Mouse (Mus musculus) adrenal gland (tissue): Measurements from ENCODE around the gene Col5a1.

Source experiments
- intact Hi-C: fragments of 180-260 bp; cut with DNase I; formaldehyde crosslinking; loops from one replicate; pipeline ENCODE4 v1.15.1; 2025

Gene Col5a1

DNA sequence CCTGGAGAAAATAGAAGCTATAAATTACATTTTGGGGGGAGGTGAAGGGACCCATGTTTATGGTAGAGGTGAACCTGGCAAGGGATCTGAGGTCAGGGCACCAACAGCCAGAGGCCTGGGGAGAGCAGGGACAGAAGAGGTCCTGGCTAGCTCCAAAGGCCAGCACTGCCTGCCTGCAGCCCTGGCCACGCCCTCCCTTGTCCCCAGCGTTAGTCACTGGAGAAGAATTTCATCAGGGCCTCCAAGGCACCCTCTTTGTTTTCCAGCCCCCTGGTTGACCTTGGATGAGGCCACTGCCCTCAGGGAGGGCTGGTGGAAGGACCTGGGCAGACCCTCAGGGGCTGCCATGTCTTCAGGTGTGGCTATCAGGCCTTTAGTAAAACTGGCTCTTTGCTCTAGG lies 30.1 kb downstream of the Col5a1 start:
- intact Hi-C loops = no loop called here

DNA sequence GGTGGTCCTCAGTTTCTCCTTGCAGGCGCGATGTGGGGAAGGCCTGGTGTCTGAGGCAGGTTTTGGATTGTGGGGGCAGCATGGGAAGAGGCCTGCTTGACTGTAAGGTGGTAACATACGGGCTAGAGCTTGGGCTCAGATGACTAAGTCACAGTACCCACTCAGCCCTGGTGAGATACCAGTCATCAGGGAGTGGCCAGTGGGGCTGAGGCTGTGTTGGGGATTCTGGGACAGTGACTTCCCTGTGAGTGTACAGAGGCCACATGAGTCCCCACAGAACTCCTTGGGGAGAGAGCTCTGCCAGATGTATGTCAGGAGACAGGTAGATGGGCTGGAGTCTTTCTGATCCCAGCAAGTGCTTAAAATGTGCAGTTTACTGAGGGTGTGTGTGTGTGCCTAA lies 31.0 kb downstream of the Col5a1 start:
- intact Hi-C loops = no loop called here

DNA sequence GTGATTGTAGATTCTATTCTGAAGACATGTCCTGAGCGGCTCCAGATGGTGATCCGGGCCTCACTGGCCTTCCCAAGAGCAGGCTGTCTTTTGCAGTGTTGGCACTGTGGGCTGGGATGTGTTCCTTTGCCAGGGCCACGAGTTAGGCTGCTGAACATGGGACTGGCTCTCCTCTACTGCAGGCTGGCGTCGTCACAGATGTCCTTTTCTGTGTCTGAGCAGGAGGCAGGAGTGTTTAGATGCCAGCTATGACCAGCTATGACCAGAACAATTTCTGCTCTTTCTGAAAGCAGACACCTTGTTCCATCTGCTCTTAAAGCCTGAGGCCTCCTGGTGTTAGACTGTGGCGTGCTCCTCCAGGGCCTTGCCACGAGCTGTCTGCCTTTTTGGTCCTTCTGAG lies 31.9 kb downstream of the Col5a1 start:
- intact Hi-C loops = no loop called here

DNA sequence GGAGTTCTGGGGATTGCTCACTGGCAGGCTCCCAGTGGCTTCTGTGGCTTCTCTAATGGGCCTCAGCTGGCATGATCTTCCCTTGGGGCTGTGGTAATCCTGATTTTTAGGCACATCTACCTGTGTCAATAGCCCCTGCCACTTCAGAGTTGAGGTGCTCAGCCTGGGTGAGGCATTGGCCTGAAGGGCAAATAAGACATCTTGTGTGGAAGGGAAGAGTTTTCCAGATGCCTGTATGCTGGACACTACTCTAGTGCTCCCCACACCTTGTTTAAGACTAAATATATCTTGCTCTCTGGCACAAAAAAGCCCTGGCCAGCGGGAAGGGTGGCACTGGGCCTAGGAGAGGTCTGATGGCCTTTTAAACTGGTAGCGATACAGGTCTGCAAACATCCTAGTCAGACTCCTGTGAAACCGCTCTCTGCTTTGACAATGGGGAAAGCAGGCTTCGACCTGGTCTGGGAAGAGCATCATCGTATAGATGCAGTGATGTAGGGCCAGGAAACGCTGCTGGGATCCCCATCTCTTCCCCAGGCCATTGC lies 33.2 kb downstream of the Col5a1 start:
- intact Hi-C loops = no loop called here

DNA sequence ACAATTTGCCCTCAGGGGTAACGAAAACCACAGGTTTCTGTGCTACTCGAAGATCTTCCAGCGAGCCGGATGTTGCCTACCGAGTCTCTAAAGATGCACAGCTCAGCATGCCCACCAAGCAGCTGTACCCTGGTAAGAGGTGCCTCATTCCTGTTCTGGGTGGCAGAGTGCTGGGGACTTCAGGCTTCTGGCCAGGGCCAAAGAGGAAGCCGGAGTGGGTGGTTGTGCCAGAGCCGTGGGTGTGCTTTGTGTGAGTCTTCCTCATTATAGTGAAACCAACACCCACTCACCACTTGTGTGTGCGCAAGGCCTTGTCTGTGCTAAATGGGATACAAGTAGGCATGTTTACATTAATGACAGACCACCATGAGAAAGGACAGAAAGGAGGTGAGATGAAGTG lies 35.8 kb downstream of the Col5a1 start:
- intact Hi-C loops = loop anchor here (10.0 kb wide), 1 partner anchor 503 kb away; no protein-coding TSS in a partner anchor

DNA sequence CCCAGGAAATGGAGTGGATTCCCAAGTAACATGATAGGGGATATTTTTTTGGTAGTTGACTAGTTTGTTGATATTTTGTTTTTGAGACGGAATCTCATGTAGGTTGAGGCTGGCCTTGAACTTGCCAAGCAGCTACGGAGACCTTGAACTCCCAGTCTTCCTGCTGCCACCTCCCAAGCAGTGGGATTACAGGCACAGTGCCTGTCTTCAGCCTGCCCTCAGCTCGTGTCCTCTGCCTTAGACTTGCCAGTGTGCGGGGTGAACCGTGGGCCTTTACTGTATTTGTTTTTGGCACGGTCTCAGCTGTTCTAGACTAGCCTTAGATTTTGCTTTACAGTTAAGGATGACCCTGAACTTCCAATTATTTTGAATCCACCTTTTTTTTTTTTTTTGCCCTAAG lies 37.5 kb downstream of the Col5a1 start:
- intact Hi-C loops = loop anchor here (10.0 kb wide), 1 partner anchor 501 kb away; no protein-coding TSS in a partner anchor

DNA sequence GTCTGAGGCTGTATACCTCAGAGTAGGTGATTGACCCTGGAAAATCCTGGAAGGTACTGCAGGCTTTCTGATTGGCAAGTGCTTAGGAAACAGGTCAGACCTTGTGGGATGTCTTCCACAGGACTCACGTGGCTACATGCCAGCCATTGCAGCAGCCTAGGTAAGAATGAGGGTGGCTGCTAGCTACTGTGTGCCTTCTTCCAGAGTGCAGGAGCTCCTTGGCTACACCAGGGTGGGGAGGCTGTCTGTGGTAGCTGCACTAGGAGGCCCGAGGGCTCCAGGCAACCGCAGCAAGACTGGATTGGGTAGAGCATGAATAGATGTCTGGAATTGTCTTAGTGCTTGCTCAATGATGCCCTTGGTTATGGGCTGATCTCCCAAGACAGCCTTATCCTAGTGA lies 38.2 kb downstream of the Col5a1 start:
- intact Hi-C loops = loop anchor here (10.0 kb wide), 1 partner anchor 500 kb away; no protein-coding TSS in a partner anchor

DNA sequence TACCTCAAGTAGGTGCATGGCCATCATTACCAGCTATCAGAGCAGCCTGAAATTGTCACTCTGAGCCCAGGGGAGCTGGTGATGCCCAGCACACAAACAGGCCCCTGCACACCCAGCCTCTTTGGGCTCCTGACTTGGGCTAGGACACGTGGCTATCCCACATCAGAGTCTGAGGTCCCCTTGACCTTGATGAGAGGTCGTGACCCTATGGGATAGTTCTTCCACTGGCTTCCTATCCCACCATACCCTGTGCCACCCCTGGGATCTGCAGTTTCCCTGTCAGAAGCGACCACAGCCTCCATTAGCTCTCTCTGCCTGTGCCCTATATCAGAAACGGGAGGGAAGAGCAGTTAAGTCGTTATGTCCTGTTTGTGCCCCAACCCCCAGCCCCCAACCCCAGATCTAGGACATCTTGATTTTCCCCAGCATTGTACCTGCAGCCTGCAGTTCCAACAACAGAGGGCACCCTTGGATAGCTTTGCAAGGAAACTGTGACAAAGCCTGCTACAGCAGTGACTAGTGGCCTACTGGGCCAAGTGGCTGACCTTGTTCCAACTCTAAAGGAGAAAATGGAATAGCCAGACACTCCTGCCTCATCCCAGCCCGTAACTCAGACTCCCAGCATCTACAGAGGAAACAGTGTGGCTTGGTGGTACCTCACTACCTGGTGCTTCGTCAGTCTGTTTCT lies 40.4 kb downstream of the Col5a1 start:
- intact Hi-C loops = loop anchor here (2.0 to 10.0 kb wide), 3 partner anchors 48 to 498 kb away; no protein-coding TSS in a partner anchor

DNA sequence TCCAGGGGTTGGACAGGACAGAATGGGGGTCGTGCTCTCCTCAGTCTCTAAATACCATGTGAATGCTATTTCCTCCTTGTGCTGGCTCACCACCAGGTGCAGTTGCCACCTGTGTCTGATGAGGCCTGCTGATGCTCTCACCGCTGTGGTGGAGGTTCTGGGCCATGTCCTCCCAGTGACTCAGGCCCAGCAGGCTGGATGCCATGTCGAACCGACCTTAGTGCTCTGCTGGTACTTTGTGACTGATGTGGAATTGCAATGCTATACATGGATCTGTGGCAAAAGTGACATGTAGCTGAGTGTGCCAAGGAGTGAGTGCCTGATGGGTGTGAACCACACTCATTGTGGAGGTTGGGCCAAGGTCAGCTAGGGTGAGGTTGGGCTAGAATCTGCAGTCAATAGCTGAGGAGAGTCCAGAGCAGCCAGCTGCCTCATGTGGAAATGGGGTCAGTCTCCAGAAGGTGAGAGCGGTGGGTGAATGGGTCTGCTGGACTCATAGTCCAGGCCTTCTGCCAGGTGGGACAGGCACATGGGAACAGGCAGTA lies 44.3 kb downstream of the Col5a1 start:
- intact Hi-C loops = no loop called here

DNA sequence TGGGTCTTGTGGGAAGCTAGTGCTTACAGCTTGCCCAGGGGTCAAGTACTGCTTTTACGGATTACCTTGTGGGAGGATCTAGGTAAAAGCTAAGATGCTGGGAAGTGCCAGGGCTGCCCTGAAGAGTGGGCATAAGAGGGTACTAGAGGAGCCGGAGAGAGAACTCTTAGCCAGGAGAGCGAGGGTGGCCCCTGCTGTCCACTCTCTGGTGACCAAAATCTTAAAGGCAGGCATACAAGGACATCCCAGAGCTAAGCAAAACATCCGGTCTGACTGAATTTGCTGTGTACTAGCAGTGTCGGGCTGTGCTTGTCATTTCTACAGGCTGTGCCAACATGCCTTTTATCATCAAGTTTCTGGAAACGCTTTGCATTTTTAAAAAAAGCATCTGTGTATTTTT lies 44.9 kb downstream of the Col5a1 start:
- intact Hi-C loops = no loop called here

DNA sequence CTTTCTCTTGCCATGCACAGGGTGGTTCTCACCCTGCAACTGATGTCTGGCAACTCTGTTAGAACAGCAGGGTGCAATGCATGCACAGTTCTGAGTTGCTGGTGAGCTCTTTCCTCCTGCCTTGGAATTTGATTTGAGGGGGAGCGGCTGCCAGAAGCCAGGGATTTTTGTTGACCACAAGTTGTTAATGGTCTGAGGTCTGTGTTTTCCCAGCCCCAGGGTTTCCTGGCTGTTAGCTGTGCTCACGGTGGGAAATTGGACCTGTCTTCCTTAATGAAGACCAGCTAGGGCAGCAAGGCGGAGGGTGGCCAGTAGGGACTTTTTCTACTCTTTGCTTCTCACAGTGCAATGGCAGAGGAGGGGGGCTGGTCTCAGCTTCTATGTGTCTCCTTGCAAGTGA lies 45.7 kb downstream of the Col5a1 start:
- intact Hi-C loops = no loop called here

DNA sequence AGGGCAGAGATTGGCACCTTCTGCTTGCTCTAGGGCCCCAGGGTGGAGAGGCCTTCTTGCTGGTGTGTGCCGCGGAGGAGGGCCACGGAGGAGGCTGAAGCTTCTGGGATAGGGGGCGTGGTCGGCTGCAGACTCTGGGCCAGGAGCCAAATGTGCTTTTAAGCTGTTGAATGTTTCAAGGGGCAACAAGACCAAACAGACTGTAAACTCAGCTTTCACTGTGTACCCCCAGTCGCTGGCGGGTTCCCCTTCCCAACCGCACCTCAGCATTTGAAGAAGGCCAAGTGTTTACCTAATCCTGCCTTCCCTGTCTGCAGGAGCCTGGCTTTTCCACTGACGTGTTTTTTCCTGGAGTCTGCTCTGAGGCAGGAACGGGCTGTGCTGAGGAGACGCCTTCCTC lies 48.0 kb downstream of the Col5a1 start:
- intact Hi-C loops = no loop called here

DNA sequence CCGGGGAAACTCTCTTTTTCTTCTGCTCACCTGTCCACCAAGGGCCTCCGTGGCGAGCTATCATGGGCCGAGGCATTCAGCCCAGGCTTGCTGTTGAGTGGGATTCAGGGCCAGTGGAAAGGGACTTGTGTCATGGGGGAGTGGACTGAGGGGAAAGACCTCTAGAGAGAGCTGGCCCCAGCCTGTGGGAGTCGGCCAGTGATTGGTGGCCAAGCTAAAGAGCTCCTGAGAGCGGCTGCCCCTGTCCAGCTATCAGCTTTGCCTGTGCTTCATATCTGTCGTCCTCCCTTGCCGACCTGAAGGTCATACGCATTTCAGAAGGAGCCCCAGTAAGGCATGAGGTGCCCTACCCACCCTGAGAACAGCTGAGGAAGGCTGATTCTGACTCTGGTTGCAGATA lies 48.6 kb downstream of the Col5a1 start:
- intact Hi-C loops = no loop called here

DNA sequence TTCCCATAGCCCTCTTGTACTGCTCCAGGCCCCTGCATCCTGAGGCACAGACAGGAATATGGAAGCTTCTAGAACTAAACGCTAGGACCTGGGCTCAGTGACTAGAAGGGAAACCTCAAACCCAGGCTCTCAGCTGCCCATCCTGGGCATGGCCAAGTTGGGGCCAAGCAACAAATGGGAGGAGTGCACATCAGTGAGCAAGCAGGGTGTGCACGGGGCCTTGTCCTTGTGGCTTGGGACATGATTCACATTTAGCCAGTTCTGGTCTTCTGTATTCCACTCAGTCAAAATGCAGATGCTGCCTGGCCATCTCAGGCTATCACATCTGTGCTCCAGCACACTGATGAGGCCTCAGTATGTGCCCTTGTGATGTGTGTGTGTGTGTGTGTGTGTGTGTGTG lies 49.2 kb downstream of the Col5a1 start:
- intact Hi-C loops = no loop called here

DNA sequence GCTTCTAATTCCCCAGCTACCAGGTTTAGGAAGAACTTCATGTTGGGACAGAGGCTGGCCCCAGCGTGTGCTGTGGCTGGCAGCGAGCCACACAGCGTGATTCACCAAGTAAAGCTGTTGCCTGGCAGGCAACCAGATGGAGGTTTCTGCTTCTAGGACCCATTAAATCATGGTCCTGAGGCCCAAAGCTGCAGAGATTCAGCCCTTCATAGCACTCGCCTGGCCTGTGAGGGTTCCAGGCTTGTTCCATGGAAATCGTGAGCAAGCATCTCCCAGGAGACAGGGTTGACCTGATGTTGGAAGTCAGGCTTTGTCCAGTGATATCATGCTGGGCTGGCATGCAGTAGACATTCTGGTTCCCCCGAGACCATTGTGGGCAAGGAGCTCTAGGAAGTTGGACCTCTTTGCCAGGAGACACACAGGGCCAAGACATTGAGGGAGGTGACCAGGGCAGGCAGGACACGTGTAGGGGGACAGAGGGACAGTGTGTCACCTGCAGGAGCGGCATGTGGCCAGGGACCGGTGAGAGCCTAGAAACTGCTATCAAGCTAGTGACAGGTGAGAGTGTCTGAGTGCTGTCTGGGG lies 50.5 kb downstream of the Col5a1 start:
- intact Hi-C loops = no loop called here

DNA sequence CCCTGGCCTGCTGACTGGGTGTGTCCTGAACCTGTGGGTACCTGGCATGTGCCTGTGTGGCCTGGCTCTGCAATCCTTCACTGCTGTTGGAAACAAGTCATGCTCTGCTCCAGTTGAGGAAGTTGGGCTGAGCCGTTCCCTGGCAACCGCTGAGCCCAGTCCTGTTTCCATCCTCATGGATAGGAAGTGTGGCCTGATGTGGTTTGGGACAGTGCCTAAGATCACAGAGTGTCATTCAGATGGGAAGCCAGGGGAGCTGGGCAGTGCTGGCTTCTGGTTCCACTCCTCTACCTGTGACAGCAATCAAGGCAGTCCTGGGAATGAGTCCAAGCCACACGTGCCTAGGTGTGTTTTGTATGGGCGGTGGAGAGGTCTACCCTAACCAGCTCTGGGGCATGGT lies 53.2 kb downstream of the Col5a1 start:
- intact Hi-C loops = no loop called here

DNA sequence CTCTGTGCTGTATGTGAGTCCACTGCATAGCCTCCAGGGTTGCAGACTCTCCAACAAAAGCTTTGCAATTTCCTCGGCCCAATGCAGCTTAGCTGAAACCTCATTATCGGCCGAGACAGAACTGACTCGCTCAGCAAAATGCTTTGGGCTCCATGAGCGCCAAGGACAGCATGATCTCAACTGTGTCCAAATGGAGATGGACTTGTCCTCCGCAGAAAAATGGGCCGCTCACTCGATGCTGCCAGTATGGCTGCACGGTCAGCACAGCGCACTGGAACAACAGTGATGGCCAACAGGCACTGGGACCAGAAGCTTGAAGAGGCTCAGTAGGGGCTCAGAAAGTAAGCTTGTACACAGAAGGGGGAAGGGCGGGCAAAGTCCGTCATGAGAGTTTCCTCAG lies 53.9 kb downstream of the Col5a1 start:
- intact Hi-C loops = no loop called here

DNA sequence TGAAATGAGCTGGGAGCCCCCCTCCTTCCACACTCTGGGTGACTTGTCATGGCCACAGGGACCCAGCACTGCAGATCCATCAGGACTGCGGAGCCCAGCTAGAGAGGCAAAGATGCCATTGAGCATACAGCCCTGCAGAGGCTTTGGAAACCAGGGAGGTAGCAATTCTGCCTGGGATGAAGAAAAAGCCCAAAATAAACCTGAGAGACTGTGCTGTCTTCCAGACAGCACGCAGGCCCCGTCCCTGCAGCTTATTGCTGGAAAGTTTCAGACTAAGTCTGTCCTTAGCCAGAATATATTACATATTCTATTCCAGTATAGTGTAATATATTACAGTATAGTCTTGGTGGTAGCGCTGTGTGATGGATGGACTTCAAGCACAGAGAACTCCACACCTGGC lies 61.0 kb downstream of the Col5a1 start:
- intact Hi-C loops = no loop called here

DNA sequence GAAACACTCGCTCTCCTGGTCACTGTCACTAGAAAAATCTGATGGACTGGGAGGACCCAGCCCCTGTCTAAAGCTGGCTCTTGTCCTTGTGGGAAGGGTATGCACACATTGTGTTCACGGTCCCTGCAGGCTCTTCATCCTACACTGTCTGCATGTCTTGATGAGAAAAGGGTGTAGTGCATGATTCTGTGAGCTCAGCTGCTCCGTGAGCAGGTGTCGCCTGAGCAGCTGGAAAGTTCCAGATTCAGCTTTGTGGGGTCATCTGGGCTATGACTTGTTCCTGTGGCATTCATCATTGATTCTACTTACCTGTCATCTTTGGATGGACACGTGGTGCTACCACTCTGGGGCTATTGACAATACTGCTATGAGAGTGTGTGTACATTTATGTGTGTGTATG lies 61.7 kb downstream of the Col5a1 start:
- intact Hi-C loops = no loop called here

DNA sequence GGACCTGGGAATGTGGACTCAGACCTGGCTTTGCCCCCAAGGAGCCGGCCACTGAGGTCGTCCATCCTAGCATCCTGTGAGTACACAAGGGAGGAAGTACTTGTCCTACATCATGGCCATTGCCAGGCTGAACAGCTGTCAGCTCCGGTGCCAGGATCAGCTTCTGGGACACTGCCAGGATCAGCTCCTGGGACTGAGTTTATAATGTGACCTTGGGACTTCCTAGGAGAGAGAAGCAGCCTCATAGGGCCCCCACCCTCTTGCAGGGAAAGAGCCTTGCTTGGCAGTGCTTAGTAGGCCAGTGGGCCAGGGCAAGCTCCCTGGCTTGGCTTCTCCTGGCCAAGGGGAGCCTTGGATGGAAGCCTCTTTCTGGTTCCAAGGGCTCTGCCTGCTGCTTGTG lies 67.6 kb downstream of the Col5a1 start:
- intact Hi-C loops = no loop called here

DNA sequence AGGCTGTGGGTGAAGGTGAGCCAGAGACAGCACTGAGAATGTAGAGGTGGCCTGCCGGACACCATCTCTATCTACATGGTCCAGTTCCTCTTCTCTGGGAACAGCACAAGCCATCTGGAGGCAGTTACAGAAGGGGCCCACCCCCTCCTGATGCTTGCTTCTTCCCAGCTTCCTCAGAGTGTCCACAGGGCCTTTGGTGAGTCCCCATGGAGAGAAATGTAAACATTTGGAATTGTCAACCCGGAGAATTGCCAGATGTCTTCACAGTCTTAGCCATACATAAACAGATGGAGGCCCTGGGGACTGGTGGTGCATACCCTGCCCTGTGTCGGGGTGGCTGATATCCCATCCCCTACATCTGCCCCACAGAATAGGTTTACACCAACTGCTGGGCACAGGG lies 68.7 kb downstream of the Col5a1 start:
- intact Hi-C loops = no loop called here

DNA sequence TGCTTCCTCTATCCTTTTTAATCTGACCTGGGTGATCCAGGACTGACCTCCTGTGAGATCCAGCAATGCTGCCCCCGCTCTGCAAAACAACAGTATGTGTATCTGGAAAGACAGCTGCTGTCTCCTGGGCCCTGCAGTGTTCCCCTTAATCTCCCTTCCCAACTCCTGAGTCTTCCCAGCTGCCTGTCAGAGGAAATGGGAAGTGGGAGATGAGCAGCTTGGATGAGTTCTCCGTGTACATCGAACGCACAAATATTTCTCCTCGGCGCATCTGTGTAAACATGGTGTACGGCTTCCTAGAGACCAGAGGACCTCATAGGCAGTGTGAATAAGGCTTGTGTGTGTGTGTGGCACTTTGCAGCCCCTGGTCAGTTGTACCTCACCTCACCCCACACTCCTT lies 70.5 kb downstream of the Col5a1 start:
- intact Hi-C loops = no loop called here

DNA sequence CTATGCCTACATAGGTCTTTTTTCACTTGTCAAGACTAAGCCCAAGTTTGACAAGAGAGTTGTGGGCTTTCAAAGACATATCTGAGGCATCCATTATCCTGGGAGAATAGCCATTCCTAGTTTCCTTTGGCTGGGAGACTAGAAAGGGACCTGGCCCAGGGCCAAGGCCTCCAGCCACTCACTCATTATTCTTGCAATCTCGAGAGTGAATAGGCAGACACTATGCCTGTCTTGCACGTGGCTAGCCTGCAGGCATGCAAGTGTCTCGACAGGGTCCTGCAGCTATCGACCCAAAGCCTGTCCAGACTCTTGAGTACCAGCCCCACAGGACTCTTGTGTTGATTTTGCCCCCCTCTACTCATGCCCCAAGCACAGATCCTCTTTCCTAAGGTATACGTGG lies 71.0 kb downstream of the Col5a1 start:
- intact Hi-C loops = no loop called here
